Mouse (Mus musculus): Measurements from ENCODE around the gene Acp6.
"Not testable (repeated sequence)": the region's sequence is repeated elsewhere in the genome, so short reads cannot be mapped to it uniquely, and the experiment has no call there.

Gene Acp6

DNA sequence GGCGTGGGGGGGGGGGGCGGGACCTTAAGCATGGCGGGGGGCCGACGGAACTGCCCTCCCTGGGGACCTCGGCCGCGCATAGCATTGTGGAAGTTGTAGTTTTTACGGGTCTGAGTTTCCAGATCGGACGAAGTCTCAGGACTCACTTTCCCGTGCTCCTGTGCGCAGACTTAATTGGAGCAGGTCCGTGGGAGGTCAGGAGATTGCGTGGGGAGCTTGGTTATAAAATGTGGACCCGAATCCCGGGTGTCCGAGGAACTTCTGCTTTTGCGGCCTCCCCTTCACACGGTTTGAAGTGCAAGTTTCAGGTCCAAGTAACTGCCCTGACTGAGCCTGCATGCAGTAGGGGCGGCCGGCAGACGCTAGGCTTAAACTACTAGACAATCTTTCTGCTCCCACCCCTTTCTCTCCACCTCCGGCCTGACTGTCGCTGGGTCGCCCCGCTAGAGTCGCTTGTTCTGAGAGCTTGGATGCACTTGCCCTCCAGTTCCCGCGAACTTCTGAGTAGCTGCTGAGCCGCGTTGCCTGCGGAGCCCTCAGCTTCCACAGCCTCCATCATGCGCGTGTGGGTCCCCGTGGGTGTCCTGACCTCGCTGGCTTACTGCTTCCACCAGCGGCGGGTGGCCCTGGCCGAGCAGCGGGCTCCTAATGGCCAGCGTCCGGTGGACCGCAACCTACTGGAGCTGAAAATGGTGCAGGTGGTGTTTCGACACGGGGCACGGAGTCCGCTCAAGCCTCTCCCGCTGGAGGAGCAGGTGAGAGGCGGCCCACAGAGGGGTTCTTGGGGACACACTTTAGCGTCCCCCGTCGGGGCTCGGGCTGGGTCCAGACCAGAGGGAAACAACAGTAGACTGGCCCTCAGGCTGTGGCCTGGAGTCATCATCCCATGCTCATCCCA, at the start of gene Acp6:
Gene Acp6 (plus strand): TSS at position 167 of the 898 bp plus-strand sequence.
- peak; percentile 75 to 78 for DNase-seq (ENCODE audit: low spot score in 2 of 2)

DNA sequence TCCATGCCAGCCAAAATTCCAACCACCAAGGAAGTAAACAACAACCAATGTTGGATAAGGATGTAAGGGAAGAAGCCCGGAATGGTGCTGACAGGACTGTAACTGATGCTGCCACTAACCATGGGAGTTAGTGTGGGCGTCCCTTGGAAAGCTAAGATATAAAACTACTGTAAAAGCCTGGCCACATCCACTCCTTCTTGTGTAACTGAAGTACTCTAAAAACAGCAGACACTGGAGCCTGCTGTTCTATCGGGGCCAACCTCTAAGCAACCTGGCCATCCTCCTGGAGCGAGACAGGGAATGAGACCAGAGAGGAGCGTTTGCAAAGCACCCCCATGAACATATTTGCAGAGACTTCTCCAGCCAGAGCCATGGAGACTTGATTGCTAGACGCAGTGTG, 41.1 kb upstream of the Acp6 start:
- DNase-seq (ENCODE audit: low spot score in 2 of 2) = no peak

GRCm38 (mm10) chr3:97118313-97118712, 40.3 kb upstream of the Acp6 start:
- DNase-seq (ENCODE audit: low spot score in 2 of 2) = no peak

DNA sequence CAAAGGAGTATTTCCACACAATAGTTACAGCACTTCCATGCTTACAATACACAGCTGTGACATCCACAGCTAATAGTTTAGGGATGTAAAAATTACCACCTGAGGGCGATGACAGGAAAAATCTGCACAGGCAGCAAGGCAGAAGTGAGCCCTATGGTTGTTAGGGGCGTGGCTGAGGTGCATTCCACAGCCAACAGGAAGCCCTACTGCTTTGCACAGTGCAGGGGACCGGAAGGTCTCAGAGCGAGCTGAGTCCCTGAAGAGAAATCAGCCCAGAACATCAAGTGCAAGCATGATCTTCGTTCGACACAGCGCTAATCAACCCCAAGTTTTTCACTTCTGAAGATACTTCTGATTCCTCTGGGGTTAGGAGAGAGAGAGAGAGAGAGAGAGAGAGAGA, 34.4 kb upstream of the Acp6 start:
- DNase-seq (ENCODE audit: low spot score in 2 of 2) = no peak

- no peak for DNase-seq (ENCODE audit: low spot score in 2 of 2)
These were observed 29.2 kb upstream of the Acp6 start for GRCm38 (mm10) chr3:97129410-97129809.

GRCm38 (mm10) chr3:97137666-97138065, 20.9 kb upstream of the Acp6 start:
- DNase-seq (ENCODE audit: low spot score in 2 of 2) = not testable (repeated sequence)

GRCm38 (mm10) chr3:97151092-97151491, 7.5 kb upstream of the Acp6 start:
- DNase-seq (ENCODE audit: low spot score in 2 of 2) = no peak

GRCm38 (mm10) chr3:97156431-97156830, 2.1 kb upstream of the Acp6 start:
- DNase-seq (ENCODE audit: low spot score in 2 of 2) = no peak

- no peak for DNase-seq (ENCODE audit: low spot score in 2 of 2)
These were observed 1.3 kb upstream of the Acp6 start for GRCm38 (mm10) chr3:97157308-97157707.

GRCm38 (mm10) chr3:97157958-97158599, 498 bp upstream of the Acp6 start:
- peak; percentile 76 to 93 for DNase-seq (ENCODE audit: low spot score in 2 of 2)

DNA sequence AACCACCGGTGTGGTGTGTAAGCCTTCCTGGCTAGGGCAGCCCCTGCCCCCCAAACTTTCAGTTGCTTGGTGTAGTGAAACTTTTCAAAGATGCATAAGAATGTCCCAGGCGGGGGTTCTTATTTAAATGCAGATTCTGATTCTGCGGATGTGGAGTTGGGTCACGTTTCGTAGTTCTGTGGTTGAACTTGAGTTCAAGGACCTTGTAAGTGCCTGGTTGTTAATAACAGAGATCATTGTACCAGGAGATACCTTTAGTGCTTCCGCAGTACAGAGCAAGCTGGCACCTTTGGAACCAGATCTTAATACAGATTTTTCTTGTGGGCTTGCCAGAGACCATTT, 903 bp downstream of the Acp6 start:
- DNase-seq (ENCODE audit: low spot score in 2 of 2) = no peak

DNA sequence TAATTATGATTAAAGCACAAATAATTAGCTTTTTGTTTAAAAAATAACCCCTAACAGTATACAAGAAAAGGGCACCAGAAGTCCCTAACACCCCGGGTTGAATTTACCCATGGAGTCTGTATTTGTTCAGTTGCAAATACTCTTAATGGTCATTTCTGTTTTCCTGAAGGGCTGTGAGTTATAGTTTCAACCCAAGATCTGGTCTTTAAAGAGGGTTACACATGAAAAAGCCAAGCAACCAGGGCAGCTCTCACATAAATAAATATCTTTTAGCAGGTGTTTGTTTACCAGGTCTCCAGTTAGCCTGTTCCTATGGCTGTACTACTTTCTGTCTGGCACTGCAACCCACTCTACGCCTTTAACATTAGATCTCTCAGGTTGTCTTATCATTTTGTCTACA, 1.4 kb downstream of the Acp6 start:
- no peak for DNase-seq (ENCODE audit: low spot score in 2 of 2)

GRCm38 (mm10) chr3:97160908-97161307, 2.3 kb downstream of the Acp6 start:
- no peak for DNase-seq (ENCODE audit: low spot score in 2 of 2)

GRCm38 (mm10) chr3:97161773-97162172, 3.2 kb downstream of the Acp6 start:
- DNase-seq (ENCODE audit: low spot score in 2 of 2) = no peak

GRCm38 (mm10) chr3:97164477-97164876, 5.9 kb downstream of the Acp6 start:
- DNase-seq (ENCODE audit: low spot score in 2 of 2) = no peak

DNA sequence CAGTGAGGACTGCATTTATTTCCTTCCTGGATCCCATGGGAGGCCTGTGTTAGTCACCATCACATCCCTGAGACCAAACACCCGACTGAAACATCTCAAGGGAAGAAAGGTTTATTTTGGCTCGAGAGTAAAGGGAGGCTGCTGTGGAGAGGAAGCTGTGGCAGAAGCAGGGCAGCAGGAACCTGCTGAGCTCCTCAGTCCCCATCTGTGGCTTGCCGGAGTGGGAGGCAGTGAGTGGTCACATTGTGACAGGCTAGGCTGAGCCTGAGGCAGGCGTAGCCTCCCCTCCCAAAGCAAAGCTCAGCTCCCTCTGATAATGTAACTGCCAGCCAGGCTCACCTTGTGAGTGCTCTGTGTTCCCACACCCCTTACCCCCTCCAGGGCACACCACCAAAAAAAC, 8.5 kb downstream of the Acp6 start:
- no peak for DNase-seq (ENCODE audit: low spot score in 2 of 2)

- no peak for DNase-seq (ENCODE audit: low spot score in 2 of 2)
These were observed 13.0 kb downstream of the Acp6 start for GRCm38 (mm10) chr3:97171531-97171930.

GRCm38 (mm10) chr3:97172231-97172630, 13.7 kb downstream of the Acp6 start:
- DNase-seq (ENCODE audit: low spot score in 2 of 2) = no peak

GRCm38 (mm10) chr3:97172632-97173031, 14.1 kb downstream of the Acp6 start:
- DNase-seq (ENCODE audit: low spot score in 2 of 2) = no peak

- DNase-seq (ENCODE audit: low spot score in 2 of 2) = no peak
These were observed 20.3 kb downstream of the Acp6 start for GRCm38 (mm10) chr3:97178885-97179284.

- DNase-seq (ENCODE audit: low spot score in 2 of 2) = no peak
These were observed 21.9 kb downstream of the Acp6 start for GRCm38 (mm10) chr3:97180527-97180926.

DNA sequence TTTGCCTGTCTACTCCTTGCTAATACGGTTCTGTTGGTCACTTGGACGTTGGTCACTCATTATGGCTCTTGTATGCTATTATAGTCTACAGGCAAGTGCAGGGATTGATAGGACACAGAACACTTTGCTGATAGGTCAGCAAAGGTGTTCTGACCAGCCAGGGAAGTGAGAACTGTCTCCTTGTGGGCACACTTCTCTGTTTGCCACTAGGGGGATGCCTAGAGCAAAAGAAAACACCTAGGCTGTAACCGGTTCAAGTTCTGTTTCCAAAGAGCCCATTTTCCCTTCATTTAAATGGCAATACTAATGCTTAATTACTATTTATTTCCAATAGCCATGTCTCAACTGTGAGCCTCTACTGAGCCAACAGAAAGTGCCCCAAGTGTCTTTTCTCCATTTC, 25.2 kb downstream of the Acp6 start:
- DNase-seq (ENCODE audit: low spot score in 2 of 2) = no peak
